In genomic region chr2:152085414-152085813, GRCm38 (mm10) we compare ENCODE assay signal across 17 mouse cellular contexts. TPM values are rescaled to one million over a fixed set of nuclear protein-coding genes. Genes with fewer than 3 reads are reported as not detected.
DNase-seq lines count a peak whose midpoint lies in the region; ATAC-seq lines count a peak whose summit lies in the region.
"Had no signal": no experiment of that assay in that cellular context is flagged by ENCODE, and none has a peak within 500 bp of the region (broad histone marks: within the 10 kb centered on the region; RNA-seq: fewer than 3 reads in every experiment).

No protein-coding gene starts in this region.

- H3K9ac ChIP-seq in neural tube, embryonic 11.5 days (ENCODE audit: low read length): no peak overlapping the region
- peak overlapping the region; percentile 98 for H3K9ac ChIP-seq in hindbrain, embryonic 14.5 days
- H3K9ac ChIP-seq in midbrain, embryonic 14.5 days (replicated peaks; ENCODE audit: low read length): 0 out of 2 replicates have a peak overlapping the region, but pooled peaks have one; percentile 21
- H3K9ac ChIP-seq: limb, embryonic 12.5 days; liver, embryonic 15.5 days had no signal

- peaks cover 6% of the 10 kb centered on the region; the same call in 1 of the 2 replicates for H3K27me3 ChIP-seq in neural tube, embryonic 11.5 days (ENCODE audit: control insufficient read depth, insufficient read depth, low read length)
- no peaks in the 10 kb centered on the region for H3K27me3 ChIP-seq in hindbrain, embryonic 14.5 days (ENCODE audit: control insufficient read depth, insufficient read depth, low read length)
- no peaks in the 10 kb centered on the region for H3K27me3 ChIP-seq in midbrain, embryonic 14.5 days (ENCODE audit: control insufficient read depth, insufficient read depth, low read length)

- 83% methylated on average over 6 of the region's 6 CpGs for WGBS in neural tube, embryonic 11.5 days
- 68% methylated on average over 6 of the region's 6 CpGs for WGBS in hindbrain, embryonic 14.5 days
- WGBS in midbrain, embryonic 14.5 days: 65% methylated on average over 6 of the region's 6 CpGs

- peak overlapping the region; percentile 6; the same call in 1 of the 2 replicates for H3K4me3 ChIP-seq in neural tube, embryonic 11.5 days (ENCODE audit: low read depth, low read length)
- peak overlapping the region; percentile 90 for H3K4me3 ChIP-seq in hindbrain, embryonic 14.5 days (replicated peaks; ENCODE audit: low read length)
- H3K4me3 ChIP-seq in midbrain, embryonic 14.5 days (replicated peaks; ENCODE audit: low read depth, low read length): peak overlapping the region; percentile 92
- H3K4me3 ChIP-seq: erythroblast, embryonic 14.5 days; limb, embryonic 12.5 days; liver, embryonic 15.5 days had no signal

- H3K36me3 ChIP-seq in neural tube, embryonic 11.5 days (ENCODE audit: control insufficient read depth, insufficient read depth, low read length): no peaks in the 10 kb centered on the region; the same call in 1 of the 2 replicates
- peaks cover 36% of the 10 kb centered on the region for H3K36me3 ChIP-seq in hindbrain, embryonic 14.5 days (replicated peaks; ENCODE audit: control insufficient read depth, insufficient read depth)
- H3K36me3 ChIP-seq in midbrain, embryonic 14.5 days (ENCODE audit: control insufficient read depth, insufficient read depth, low read length): peaks cover 38% of the 10 kb centered on the region
- H3K36me3 ChIP-seq: limb, embryonic 12.5 days; liver, embryonic 15.5 days had no signal

- H3K4me1 ChIP-seq in neural tube, embryonic 11.5 days (ENCODE audit: control insufficient read depth, insufficient read depth, low read length): peaks cover 14% of the 10 kb centered on the region
- H3K4me1 ChIP-seq in hindbrain, embryonic 14.5 days (replicated peaks; ENCODE audit: control insufficient read depth, insufficient read depth, low read length): peaks cover 31% of the 10 kb centered on the region
- H3K4me1 ChIP-seq in midbrain, embryonic 14.5 days (ENCODE audit: control insufficient read depth, insufficient read depth, low read length): peaks cover 32% of the 10 kb centered on the region

- H3K4me2 ChIP-seq in neural tube, embryonic 11.5 days (ENCODE audit: low read depth): peak overlapping the region; percentile 58
- peak overlapping the region; percentile 78 for H3K4me2 ChIP-seq in hindbrain, embryonic 14.5 days (replicated peaks)
- peak overlapping the region; percentile 76 for H3K4me2 ChIP-seq in midbrain, embryonic 14.5 days (ENCODE audit: low read length)
- H3K4me2 ChIP-seq: limb, embryonic 12.5 days; liver, embryonic 15.5 days had no signal

- intact Hi-C loops in left cerebral cortex, postnatal 36 days (cut with DNase I): loop anchor here (5.0 kb wide), 1 partner anchor 58 kb away; no protein-coding TSS in a partner anchor

- no peak for DNase-seq in neural tube, embryonic 11.5 days (ENCODE audit: low spot score)
- no peak for DNase-seq in neural tube, embryonic 10.5 days (ENCODE audit: extremely low spot score, low spot score)
- no peak for DNase-seq in hindbrain, embryonic 14.5 days (ENCODE audit: low spot score)
- no peak for DNase-seq in midbrain, embryonic 14.5 days
- DNase-seq in adipocyte (ENCODE audit: low spot score): no peak
- no peak for DNase-seq in left cerebral cortex, postnatal 36 days (ENCODE audit: low spot score in 2 of 2)
- DNase-seq in kidney, postnatal 14 days: no peak
- DNase-seq in right cerebral cortex, postnatal 36 days (ENCODE audit: low spot score in 2 of 2): no peak
- DNase-seq: embryo, embryonic 11 days; heart, adult 18-20 months; spleen, adult 18-20 months had no signal

- H3K9me3 ChIP-seq in neural tube, embryonic 11.5 days (ENCODE audit: control insufficient read depth, low read length): no peaks in the 10 kb centered on the region
- no peaks in the 10 kb centered on the region for H3K9me3 ChIP-seq in hindbrain, embryonic 14.5 days (ENCODE audit: control insufficient read depth, low read length)
- no peaks in the 10 kb centered on the region for H3K9me3 ChIP-seq in midbrain, embryonic 14.5 days (ENCODE audit: control insufficient read depth, low read length)
- H3K9me3 ChIP-seq: limb, embryonic 12.5 days; liver, embryonic 15.5 days had no signal

- no peak overlapping the region for H3K27ac ChIP-seq in neural tube, embryonic 11.5 days (ENCODE audit: low read depth, low read length)
- H3K27ac ChIP-seq in hindbrain, embryonic 14.5 days: 0 out of 2 replicates have a peak overlapping the region, but pooled peaks have one; percentile 56
- peak overlapping the region; percentile 22; the same call in 1 of the 2 replicates for H3K27ac ChIP-seq in midbrain, embryonic 14.5 days (replicated peaks; ENCODE audit: low read depth, low read length)
- H3K27ac ChIP-seq: kidney, postnatal 0 days; limb, embryonic 12.5 days; liver, embryonic 15.5 days had no signal

- ATAC-seq in neural tube, embryonic 11.5 days (ENCODE audit: insufficient read depth, low FRiP score, low TSS enrichment): no peak
- no peak for ATAC-seq in hindbrain, embryonic 14.5 days (ENCODE audit: low FRiP score)
- ATAC-seq in midbrain, embryonic 14.5 days (ENCODE audit: low FRiP score, low TSS enrichment): no peak

RNA-seq across cellular contexts. Expression of gene Scrt2, which starts 4.1 kb away (rescaled TPM):
- 23.0 and 25.1 TPM in 2 replicates for polyA plus RNA-seq in neural tube, embryonic 11.5 days (2014; fragmentation: Nextera tagmentation; extraction: Ambion mirVana)
- 10.9 and 13.6 TPM in 2 replicates for polyA plus RNA-seq in hindbrain, embryonic 14.5 days (2014; fragmentation: Nextera tagmentation; extraction: Ambion mirVana)
- 16.4 and 18.4 TPM in 2 replicates for polyA plus RNA-seq in midbrain, embryonic 14.5 days (2014; fragmentation: Nextera tagmentation; extraction: Ambion mirVana)
- 10 to 100 TPM; 14.5 to 18.5 TPM for total RNA-seq in left cerebral cortex, postnatal 36 days (2021)
- total RNA-seq: heart, adult 18-20 months had no signal
- polyA plus RNA-seq: C2C12; erythroblast, embryonic 14.5 days; heart, embryonic 16.5 days; kidney, postnatal 0 days; limb, embryonic 12.5 days; liver, embryonic 15.5 days had no signal

RNA-seq across cellular contexts. Expression of gene Srxn1, which starts 19.9 kb away (rescaled TPM):
- 17.5 and 18.8 TPM in 2 replicates for polyA plus RNA-seq in neural tube, embryonic 11.5 days (2014; fragmentation: Nextera tagmentation; extraction: Ambion mirVana)
- polyA plus RNA-seq in hindbrain, embryonic 14.5 days (2014; fragmentation: Nextera tagmentation; extraction: Ambion mirVana): 22.5 and 26.2 TPM in 2 replicates
- polyA plus RNA-seq in midbrain, embryonic 14.5 days (2014; fragmentation: Nextera tagmentation; extraction: Ambion mirVana): 11.5 and 17.4 TPM in 2 replicates
- total RNA-seq in left cerebral cortex, postnatal 36 days (2021): 10 to 100 TPM; 91.1 to 94.2 TPM

RNA-seq across cellular contexts. Expression of gene Tcf15, which starts 57.9 kb away (rescaled TPM):
- polyA plus RNA-seq in neural tube, embryonic 11.5 days (2014; fragmentation: Nextera tagmentation; extraction: Ambion mirVana): 40.9 and 41.0 TPM in 2 replicates
- polyA plus RNA-seq in hindbrain, embryonic 14.5 days (2014; fragmentation: Nextera tagmentation; extraction: Ambion mirVana): 1.6 and 2.3 TPM in 2 replicates
- polyA plus RNA-seq in midbrain, embryonic 14.5 days (2014; fragmentation: Nextera tagmentation; extraction: Ambion mirVana): 0.76 and 0.96 TPM in 2 replicates
- total RNA-seq in left cerebral cortex, postnatal 36 days (2021): 1 to 10 TPM in 1 of 2 experiments, under 1 TPM in 1; 0.89 to 1.4 TPM
- polyA plus RNA-seq: C2C12 had no signal

Comparison
In these comparisons a context has a peak if more than half of its experiments do, and no peak if none do; other contexts are left out.
1. H3K4me3 ChIP-seq: peak in every context shown above with its lines; median percentile 92 in midbrain, embryonic 14.5 days; 90 in hindbrain, embryonic 14.5 days; 6 in neural tube, embryonic 11.5 days.
2. RNA of gene Tcf15, which starts 57.9 kb away (polyA plus RNA-seq): 40.9 to 41.0 TPM in neural tube, embryonic 11.5 days; 1.6 to 2.3 TPM in hindbrain, embryonic 14.5 days and 0.76 to 0.96 TPM in midbrain, embryonic 14.5 days; every median in the first group is over 10 times any median in the second.
3. Peak in every context shown above with its lines, with median percentiles within 50 percentile points of each other: H3K4me2 ChIP-seq.